Mouse (Mus musculus) spleen, adult 12 weeks (tissue): ENCODE measurements around the gene Lgals9.
A peak's percentile ranks its signal among the peaks of the same experiment; 100 is the strongest.

Experiments used
- DNase-seq: peaks from one replicate; pipeline ENCODE4 v3.0.0; 2022; ENCODE audit warnings: low spot score

Lgals9 gene

DNA sequence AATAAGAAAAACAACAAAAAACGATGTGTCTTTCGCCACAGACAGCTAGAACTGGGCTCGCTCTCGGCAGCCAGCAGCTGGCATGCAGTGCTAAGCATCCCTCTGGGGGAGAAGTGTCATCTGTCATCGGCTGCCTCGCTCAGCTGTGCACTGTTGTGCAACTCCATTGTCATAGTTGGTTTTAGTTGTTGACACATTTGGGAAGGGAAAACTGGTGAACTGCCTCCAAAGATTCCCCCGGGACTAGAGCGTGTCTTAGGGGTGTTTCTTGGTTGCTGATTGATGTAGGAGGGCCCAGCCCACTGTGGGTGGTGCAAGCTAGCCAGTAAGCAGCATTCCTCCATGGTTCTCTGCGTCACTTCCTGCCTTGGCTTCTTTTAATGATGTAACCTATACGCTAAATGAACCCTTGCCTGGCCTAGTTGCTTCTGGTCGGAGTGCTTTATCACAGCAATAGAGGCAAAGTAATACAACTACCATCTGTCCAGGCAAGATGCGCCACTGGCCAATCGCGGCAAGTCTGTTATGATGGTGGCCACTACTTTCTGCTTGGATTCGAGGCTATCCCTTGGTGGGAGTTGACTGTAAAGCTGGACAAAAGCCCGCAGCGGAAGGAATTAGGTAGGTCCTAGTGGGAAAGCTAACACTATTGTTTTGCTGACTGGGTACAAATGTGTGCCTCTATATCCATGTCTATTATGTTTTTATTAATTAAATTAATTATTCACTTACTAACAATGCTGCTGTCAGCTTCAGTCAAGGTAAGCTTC, 11.2 kb downstream of the Lgals9 start:
- DNase-seq = no peak

GRCm38 (mm10) chr11:78972811-78973351, 11.9 kb downstream of the Lgals9 start:
- no peak for DNase-seq

DNA sequence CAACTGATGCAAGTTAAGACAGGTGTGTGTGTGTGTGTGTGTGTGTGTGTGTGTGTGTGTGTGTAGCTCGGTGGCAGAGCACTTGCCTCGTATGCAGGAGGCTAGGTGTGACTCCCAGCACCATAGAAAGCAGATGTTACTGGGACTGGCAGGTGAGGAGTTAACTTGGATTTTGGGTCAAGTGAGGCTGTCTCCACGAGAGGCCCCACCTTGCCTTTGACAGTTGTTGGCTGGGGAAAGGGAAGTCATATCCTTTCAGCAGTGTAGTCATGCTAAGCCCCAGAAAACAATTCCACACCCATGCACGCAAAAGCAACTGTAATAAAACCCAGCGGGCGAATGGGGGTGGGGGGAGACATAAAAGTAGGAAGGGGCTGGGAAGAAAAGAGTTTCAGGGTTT, 12.4 kb downstream of the Lgals9 start:
- DNase-seq = no peak

- no peak for DNase-seq
Observed at GRCm38 (mm10) chr11:78971746-78972145, 13.0 kb downstream of the Lgals9 start.

DNA sequence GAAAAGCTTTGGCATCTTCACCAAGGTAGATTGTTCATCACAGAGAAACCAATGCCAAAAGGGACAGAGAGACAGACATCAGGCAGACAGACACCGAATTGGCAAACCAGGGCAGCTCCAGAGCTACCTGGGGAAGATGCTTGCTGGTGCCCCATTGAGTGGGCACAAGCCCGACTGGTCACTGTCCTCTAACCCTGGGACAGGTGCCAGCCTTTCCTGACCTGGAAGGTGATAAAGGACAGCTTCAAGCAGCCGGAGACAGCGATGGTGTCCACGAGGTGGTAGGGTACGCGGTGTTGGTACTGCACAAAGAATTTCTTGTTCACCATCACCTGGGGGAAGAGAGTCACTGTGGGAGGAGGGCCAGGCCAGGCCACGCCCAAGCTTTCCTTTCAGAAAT, 13.7 kb downstream of the Lgals9 start:
- no peak for DNase-seq

DNA sequence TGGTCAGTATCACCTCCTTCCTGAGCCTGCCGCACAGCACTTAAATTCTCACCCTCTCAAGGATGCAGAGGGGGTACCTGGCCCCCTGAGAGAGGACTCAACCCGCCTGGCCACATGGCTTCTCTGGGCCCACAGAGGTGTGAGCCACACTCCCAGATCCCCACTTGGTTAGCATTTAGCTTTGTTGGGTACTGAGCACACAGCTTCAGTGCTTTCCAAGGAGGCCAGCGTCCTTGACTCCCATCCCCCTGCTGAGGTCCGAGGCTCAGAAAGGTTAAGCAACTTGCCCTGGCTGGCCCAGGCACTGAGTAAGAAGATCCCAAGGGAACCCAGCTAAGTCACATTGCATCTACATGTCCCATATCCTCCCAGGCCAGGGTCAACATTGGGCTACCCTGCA, 16.6 kb downstream of the Lgals9 start:
- DNase-seq = no peak

DNA sequence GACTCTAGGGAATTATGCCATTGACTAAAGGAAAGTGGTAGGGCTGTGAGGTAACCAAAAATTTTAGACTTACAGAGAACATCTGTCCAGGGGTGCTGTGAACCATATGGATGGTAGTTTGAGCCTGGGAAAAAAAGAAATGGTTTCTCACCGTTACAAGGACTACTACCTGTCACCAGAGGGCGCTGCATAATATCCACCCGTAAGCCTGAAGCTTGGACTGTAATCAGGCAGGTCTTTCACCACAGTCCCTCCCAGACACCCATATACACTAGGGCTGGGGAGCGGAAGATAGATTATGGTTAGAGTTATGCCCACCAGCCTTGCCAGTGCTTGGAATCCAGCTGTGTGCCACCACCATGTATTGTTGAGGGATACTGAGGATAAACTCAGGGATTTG, 17.4 kb downstream of the Lgals9 start:
- no peak for DNase-seq

DNA sequence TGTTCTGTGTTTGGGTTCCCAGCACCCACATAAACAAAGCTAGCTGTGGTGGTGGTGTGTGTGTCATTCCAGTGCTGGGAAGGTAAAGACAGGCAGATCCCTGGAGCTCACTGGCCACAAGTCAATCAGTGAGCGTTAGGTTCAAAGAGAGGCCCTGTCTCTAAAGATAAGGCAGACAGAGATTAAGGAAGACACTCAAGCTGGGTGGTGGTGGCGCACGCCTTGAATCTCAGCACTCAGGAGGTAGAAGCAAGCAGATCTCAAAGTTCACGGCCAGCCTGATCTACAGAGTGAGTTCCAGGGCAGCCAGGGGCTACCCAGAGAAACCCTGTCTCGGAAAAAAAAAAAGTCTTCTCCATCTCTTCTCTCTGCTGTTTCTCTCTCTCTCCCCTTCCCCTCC, 23.5 kb downstream of the Lgals9 start:
- no peak for DNase-seq

- no peak for DNase-seq
Observed at GRCm38 (mm10) chr11:78959841-78960520, 24.8 kb downstream of the Lgals9 start.

DNA sequence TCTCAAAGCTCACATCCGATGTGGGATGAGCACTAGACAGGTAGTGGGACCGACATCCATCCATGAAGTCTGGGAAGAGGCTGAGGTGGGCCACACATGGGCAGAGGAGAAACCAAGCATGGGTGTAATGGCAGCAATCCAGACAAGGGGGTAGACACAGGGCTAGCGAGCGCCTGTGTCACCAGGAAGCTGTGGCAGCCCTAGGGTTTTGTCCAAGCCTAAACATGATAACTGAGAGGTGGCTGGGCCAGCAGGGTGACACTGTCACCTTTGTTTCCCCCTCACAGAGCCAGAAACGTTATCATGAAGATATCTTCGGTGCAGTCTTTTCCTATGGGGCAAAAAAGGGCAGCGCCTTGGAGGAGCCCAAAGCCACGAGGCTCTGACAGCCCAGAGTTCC, 25.4 kb downstream of the Lgals9 start:
- DNase-seq = no peak

DNA sequence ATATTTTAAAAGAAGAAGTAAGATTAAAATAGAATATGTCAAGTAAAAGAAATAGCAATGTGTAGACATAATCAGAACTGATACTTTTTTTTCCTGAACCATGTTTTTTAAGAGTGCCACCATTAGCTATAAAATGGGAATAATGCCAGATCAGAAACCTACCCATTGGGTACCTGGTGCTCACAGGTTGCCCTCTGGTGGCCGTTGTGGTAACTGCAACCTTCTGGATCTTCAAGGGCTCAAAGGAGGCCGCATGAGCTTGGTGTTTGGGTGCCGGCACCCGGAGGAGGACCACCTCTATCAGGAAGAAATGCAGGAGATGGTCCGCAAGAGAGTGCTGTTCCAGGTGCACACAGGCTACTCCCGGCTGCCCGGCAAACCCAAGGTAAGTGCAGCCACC, 28.5 kb downstream of the Lgals9 start:
- peak; percentile 47 for DNase-seq

GRCm38 (mm10) chr11:78952467-78952866, 32.3 kb downstream of the Lgals9 start:
- DNase-seq = no peak

DNA sequence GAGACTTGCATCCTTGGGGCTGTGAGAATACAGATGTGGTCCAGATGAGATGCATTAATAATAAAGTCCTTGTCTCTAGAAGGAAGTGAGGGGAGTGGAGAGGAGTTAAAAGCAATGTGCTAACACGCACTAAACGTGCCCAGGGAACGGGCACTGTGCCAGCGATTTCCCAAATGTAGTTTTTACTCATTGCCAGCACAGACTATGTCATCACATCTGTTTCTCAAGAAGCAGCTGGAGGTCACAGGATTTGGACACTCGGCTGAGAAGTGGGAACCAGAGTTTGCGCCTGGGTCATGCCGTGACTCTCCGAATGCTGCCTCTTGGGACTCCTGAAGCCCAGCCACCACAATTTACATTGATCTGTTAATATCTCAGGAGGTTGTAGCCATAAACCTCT, 34.4 kb downstream of the Lgals9 start:
- no peak for DNase-seq

DNA sequence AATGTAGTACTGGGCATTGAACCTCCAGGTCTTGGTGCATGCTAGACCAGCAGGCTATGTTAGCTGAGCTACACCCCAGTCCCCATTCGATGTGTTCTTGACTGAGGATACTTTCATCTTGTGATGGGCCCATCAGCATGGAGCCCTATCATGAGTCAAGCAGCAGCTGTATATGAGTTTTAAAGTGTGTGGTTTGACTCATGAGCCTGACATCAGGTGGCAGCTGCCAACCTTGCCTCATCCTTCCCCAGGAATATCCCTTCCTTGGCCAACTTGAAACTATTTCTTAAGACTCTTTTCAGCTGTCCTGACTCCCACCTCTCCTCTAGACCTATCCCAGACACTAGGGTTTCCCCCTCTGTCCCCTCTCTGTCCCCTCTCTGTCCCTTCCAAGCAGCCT, 41.7 kb downstream of the Lgals9 start:
- no peak for DNase-seq

DNA sequence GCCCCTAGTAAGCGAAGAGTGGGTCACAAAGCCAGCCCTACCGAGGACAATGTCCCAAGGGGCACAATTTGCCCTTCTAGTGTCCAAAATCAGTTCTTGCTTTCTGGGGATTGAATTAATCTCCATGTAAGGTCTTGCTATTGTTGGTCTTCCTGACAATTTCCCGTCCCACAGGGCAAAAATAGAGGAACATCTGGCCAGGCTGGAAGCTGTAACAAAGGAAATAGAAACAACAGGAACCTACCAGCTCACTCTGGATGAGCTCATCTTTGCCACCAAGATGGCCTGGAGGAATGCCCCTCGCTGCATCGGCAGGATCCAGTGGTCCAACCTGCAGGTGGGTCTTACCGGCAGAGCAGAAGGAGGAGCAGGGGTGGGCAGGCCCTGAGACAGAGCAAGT, 49.6 kb downstream of the Lgals9 start:
- DNase-seq = no peak

- DNase-seq = no peak
Observed at GRCm38 (mm10) chr11:78934727-78935126, 50.0 kb downstream of the Lgals9 start.

DNA sequence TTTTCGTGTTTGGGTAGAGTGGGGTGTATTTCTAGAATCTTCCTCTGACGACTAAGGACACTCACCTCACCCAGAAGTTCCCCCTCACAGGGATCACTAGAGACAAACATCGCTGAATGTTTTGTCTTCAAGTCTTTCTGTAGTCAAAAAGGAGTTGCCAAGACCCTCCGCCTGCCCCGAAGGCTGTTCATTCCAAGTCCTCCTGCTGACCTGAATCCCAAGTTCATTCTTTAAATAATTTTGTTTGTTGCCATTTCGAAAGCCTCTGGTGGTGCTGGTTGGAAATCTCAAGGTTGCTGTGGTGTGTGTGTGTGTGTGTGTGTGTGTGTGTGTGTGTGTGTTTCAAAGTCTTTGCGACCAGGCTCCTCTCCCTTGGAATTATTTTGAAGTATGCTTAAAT, 50.4 kb downstream of the Lgals9 start:
- no peak for DNase-seq

GRCm38 (mm10) chr11:78929345-78929744, 55.4 kb downstream of the Lgals9 start:
- no peak for DNase-seq

DNA sequence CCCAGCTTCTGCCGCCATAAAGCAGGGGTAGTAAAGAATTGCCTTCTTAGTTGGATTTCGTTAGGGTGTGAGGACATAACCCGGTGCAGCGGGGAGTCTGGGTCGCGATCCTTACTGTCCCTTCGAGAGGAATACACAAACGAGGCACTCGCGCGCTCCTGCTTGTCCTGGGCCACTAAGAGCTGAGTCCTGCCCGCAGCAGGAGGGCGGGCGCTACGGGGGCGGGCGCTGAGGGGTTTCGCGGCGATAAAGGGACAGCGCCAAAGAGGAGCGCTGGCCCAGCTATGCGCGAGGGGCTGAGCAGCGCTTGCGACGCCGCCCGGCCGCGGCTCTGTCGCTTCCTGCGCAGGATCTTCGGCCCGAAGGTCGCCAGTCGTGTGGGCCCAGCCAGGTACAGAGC, 59.8 kb downstream of the Lgals9 start:
- DNase-seq = no peak

DNA sequence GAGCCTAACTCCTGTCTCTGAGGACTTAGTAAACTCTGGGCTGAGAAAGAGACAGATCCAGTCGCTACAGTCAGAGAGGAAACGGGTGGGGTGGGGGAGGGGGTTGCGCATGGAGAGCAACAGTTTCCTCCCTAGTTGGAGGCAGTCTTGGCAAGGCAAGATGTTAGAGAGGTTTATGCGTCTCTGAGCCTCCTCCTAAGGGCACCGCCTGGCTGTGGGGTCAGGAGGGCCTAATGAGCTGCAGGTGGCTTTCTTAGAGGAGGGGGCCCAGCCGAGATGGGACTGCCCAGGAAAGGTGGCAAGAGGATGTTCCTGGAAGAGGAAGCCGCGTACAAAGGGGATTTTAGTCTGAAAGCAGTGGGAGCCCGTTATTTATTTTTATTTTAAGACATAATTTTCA, 60.6 kb downstream of the Lgals9 start:
- no peak for DNase-seq

- DNase-seq = peak; percentile 6
Observed at GRCm38 (mm10) chr11:78922678-78923407, 61.9 kb downstream of the Lgals9 start.

DNA sequence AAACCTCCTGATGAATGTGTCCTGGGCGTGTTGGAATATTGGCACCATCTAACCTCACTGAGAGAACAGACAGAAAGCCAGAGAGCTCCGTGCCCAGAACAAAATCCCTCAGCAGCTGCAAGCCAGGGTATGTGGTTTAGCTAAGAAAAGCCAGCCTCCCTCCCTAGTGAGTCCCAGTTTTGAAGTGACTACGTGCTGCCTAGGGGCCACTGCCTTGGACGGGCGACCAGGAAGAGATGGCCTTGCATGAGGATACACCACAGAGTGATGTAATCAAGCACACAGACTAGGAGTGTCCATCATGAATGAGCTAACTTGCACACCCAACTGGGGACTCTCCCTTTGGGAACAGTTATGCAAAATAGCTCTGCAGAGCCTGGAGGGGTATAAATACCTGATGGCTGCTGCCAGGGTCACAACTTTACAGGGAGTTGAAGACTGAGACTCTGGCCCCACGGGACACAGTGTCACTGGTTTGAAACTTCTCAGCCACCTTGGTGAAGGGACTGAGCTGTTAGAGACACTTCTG, 64.3 kb downstream of the Lgals9 start, which contains the start of gene Nos2:
Gene Nos2 (plus strand): TSS at position 377 of the 529 bp plus-strand sequence.
- DNase-seq = no peak
